Mouse (Mus musculus) liver, postnatal 0 days (tissue): ENCODE measurements at regions not wholly inside any gene's neighbourhood (a gene's known extent, or its start where the extent isn't known, plus 50 kb on each side); places are given as distances from the start of the nearest gene placed in this dataset.

Source experiments
- ATAC-seq: fragments of 200-750 bp; cut with Nextera tagmentation; 2 replicates; pipeline ENCODE4 v1.8.0; 2017; ENCODE audit warnings: mild to moderate bottlenecking, moderate library complexity
- DNase-seq: peaks from one replicate; pipeline ENCODE4 v3.0.0-alpha.2; 2016
- H3K27ac ChIP-seq: fragments of 300-500 bp; sonication (generic); 2 replicates; pipeline ENCODE4 v1.5.1; 2014; ENCODE audit warnings: antibody characterized with exemption, moderate library complexity, mild to moderate bottlenecking, low read depth
- H3K27me3 ChIP-seq: fragments of 300-500 bp; sonication (generic); 2 replicates; pipeline ENCODE4 v1.6.1; 2014; ENCODE audit warnings: low read length, control low read depth, mixed read lengths; ENCODE audit not compliant: insufficient read depth
- H3K36me3 ChIP-seq: fragments of 300-500 bp; sonication (generic); replicated peaks from 2 replicates; pipeline ENCODE4 v1.6.1; 2014; ENCODE audit warnings: mild to moderate bottlenecking, control low read depth, low read length, moderate library complexity, mixed read lengths; ENCODE audit not compliant: insufficient read depth
- H3K4me1 ChIP-seq: fragments of 300-500 bp; sonication (generic); 2 replicates; pipeline ENCODE4 v1.6.1; 2014; ENCODE audit warnings: antibody characterized with exemption, mild to moderate bottlenecking, control low read depth; ENCODE audit not compliant: insufficient read depth
- H3K4me2 ChIP-seq: fragments of 300-500 bp; sonication (generic); 2 replicates; pipeline ENCODE4 v1.6.1; 2014; ENCODE audit warnings: low read depth, mild to moderate bottlenecking, low read length, moderate library complexity, mixed read lengths
- H3K4me3 ChIP-seq: fragments of 300-500 bp; sonication (generic); 2 replicates; pipeline ENCODE4 v1.5.1; 2014; ENCODE audit warnings: low read depth, low read length
- H3K9ac ChIP-seq: fragments of 300-500 bp; sonication (generic); replicated peaks from 2 replicates; pipeline ENCODE4 v1.6.1; 2014; ENCODE audit warnings: mild to moderate bottlenecking, moderate library complexity
- H3K9me3 ChIP-seq: fragments of 300-500 bp; sonication (generic); 2 replicates; pipeline ENCODE4 v1.6.1; 2016; ENCODE audit warnings: mild to moderate bottlenecking, control low read depth, low read length, mixed read lengths
- CTCF ChIP-seq: sonication (generic); IDR thresholded peaks from 2 replicates; pipeline ENCODE4 v1.5.1; 2016; ENCODE audit warnings: antibody characterized with exemption, low read depth
- EP300 ChIP-seq: IDR thresholded peaks from 2 replicates; pipeline ENCODE4 v1.6.1; 2016; ENCODE audit warnings: antibody characterized with exemption, low read depth, mild to moderate bottlenecking
- WGBS: fragments of 180-500 bp; shearing (Covaris S2); extraction: QIAGEN DNeasy Blood & Tissue Kit; methylation state at CpG from one replicate; pipeline ENCODE4 v1.1.7; 2014; ENCODE audit not compliant: insufficient replicate concordance; 5-methylcytosine and 5-hydroxymethylcytosine counted together

- no peak overlapping the region for H3K9ac ChIP-seq
- no peak for TF ChIP-seq CTCF
- no peak for TF ChIP-seq EP300
- ATAC-seq (no peak), DNase-seq (no peak)
- H3K4me1 ChIP-seq: no peaks in the 10 kb centered on the region
- H3K36me3 ChIP-seq: no peaks in the 10 kb centered on the region
- 56% methylated on average over 2 of the region's 2 CpGs for WGBS
- H3K4me3 ChIP-seq: no peak overlapping the region
- H3K27ac ChIP-seq: no peak overlapping the region
- H3K4me2 ChIP-seq: no peak overlapping the region
- H3K9me3 ChIP-seq: no peaks in the 10 kb centered on the region
- H3K27me3 ChIP-seq: no peaks in the 10 kb centered on the region
Observed at GRCm38 (mm10) chr9:30186261-30186660, 223.3 kb upstream of the Ntm start.

- no peak for DNase-seq
- Histone ChIP-seq H3K4me2 (no peak overlapping the region), H3K9ac (no peak overlapping the region), H3K36me3 (no peaks in the 10 kb centered on the region), H3K4me3 (no peak overlapping the region), H3K27ac (no peak overlapping the region), H3K27me3 (no peaks in the 10 kb centered on the region), H3K4me1 (no peaks in the 10 kb centered on the region), H3K9me3 (no peaks in the 10 kb centered on the region)
- TF ChIP-seq CTCF: no peak
- TF ChIP-seq EP300: no peak
- 74% methylated on average over 5 of the region's 5 CpGs for WGBS
- no peak for ATAC-seq
Observed at GRCm38 (mm10) chr9:30190078-30190477, 227.1 kb upstream of the Ntm start.

- no peak overlapping the region for H3K4me2 ChIP-seq
- no peak for TF ChIP-seq CTCF
- ATAC-seq (no peak), DNase-seq (no peak)
- H3K36me3 ChIP-seq: no peaks in the 10 kb centered on the region
- H3K27ac ChIP-seq: no peak overlapping the region
- no peak overlapping the region for H3K9ac ChIP-seq
- H3K9me3 ChIP-seq: no peaks in the 10 kb centered on the region
- no peaks in the 10 kb centered on the region for H3K4me1 ChIP-seq
- H3K27me3 ChIP-seq: no peaks in the 10 kb centered on the region
- H3K4me3 ChIP-seq: no peak overlapping the region
Observed at GRCm38 (mm10) chr9:30191119-30191518, 228.2 kb upstream of the Ntm start.

DNA sequence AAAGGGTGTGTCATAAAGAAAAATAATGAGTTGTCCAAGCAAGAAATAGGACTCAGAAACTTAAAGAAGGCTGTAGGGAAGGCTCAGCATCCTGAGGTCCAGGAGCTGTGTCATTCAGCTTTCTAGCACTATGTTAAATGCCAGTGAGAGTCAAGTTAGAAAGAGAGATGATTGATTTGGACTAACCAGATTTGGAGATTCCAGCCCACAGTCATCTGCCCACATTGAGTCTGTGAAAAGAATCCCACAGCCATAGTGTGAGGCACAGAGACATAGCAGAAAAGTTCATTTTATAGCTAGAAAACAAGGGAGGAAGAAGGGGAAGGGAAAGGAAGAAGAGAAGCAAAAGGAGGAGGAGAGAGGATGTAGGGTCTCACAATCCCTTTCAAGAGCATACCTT is 229.0 kb upstream of the Ntm start:
- H3K9ac ChIP-seq: no peak overlapping the region
- H3K4me3 ChIP-seq: no peak overlapping the region
- no peaks in the 10 kb centered on the region for H3K4me1 ChIP-seq
- no peak overlapping the region for H3K27ac ChIP-seq
- TF ChIP-seq CTCF (no peak), EP300 (no peak)
- no peak for ATAC-seq
- DNase-seq: no peak
- H3K27me3 ChIP-seq: no peaks in the 10 kb centered on the region
- H3K4me2 ChIP-seq: no peak overlapping the region
- H3K36me3 ChIP-seq: no peaks in the 10 kb centered on the region
- no peaks in the 10 kb centered on the region for H3K9me3 ChIP-seq

DNA sequence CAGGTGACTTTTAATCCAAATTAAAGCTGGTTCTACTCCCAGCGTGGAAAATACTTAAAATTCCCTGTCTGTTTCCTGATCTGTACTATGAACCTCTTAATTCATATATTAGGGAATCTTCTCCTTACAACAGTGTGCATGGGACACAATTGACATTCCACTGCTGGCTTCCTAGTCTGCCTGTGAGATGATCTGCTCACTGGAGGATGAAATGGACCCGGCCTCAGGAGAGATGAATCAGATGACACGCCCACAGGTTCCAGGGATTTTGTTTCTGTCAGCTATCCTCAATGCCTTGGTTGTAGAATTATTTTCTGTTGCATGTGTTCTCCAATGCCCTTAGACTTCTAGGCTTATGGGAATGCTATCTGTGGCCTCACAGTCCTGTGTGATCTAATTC is 231.9 kb upstream of the Ntm start:
- no peak for DNase-seq
- no peak for TF ChIP-seq EP300
- TF ChIP-seq CTCF: no peak
- Histone ChIP-seq H3K4me3 (no peak overlapping the region), H3K27ac (no peak overlapping the region), H3K4me2 (no peak overlapping the region), H3K36me3 (no peaks in the 10 kb centered on the region), H3K9ac (no peak overlapping the region), H3K9me3 (no peaks in the 10 kb centered on the region), H3K4me1 (no peaks in the 10 kb centered on the region), H3K27me3 (no peaks in the 10 kb centered on the region)
- no peak for ATAC-seq
- WGBS: 73% methylated on average over 3 of the region's 3 CpGs

DNA sequence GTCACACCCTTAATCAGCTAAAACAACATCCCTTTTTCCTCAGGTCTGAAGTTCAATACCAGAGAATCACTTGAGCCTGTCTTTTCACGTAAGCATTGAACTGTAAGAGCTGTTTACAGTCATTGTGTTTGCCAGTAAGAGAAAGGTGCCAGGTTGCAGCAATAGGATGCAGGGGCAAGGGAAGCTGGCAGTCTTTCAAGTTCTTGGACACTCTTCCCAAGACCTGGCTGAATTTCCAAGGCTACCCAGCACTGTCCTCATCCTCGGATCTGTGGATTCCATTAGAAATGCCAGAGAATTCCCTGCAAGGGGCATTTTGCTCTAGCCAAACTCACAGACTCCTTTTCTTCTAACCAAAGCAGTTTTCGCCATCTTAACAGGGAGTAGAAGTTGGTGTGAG is 224.5 kb upstream of the Snx19 start:
- 78% methylated on average over 3 of the region's 3 CpGs for WGBS
- Histone ChIP-seq H3K9ac (no peak overlapping the region), H3K36me3 (no peaks in the 10 kb centered on the region), H3K27ac (no peak overlapping the region), H3K9me3 (no peaks in the 10 kb centered on the region), H3K4me1 (no peaks in the 10 kb centered on the region), H3K4me3 (no peak overlapping the region), H3K4me2 (no peak overlapping the region), H3K27me3 (no peaks in the 10 kb centered on the region)
- ATAC-seq: no peak
- TF ChIP-seq EP300: no peak
- no peak for TF ChIP-seq CTCF
- DNase-seq: no peak

DNA sequence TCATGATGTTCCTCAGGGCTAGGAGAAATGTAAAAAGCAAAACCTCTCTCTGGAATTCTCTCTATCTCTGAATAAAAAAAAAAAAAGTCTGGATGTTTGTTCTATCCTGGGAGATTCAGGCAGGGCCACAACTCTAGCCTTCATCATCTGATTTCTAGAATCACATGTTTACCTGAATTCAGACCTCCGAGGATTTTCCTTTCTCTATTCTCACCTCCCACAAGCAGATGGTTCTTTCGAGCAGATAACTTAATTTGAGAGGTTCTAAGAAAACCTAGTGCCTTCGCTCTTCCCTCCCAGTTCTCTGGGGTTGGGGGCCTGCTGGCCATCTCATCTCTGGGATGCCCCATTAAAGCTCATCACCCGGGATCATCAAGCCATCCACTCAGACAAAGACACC is 219.3 kb upstream of the Snx19 start:
- Histone ChIP-seq H3K27ac (no peak overlapping the region), H3K36me3 (no peaks in the 10 kb centered on the region), H3K9ac (no peak overlapping the region), H3K9me3 (no peaks in the 10 kb centered on the region), H3K4me3 (no peak overlapping the region), H3K27me3 (no peaks in the 10 kb centered on the region), H3K4me1 (no peaks in the 10 kb centered on the region), H3K4me2 (no peak overlapping the region)
- TF ChIP-seq CTCF (no peak), EP300 (no peak)
- ATAC-seq (no peak), DNase-seq (no peak)
- 73% methylated on average over 4 of the region's 4 CpGs for WGBS
